In genomic region chr14:52315792-52316440, GRCm38 (mm10) we compare ENCODE assay signal across 7 mouse cellular contexts. TPM values are rescaled to one million over a fixed set of nuclear protein-coding genes. Genes with fewer than 3 reads are reported as not detected.
A peak's percentile ranks its signal among the peaks of the same experiment; 100 is the strongest.
DNase-seq lines count a peak whose midpoint lies in the region; ATAC-seq and TF ChIP-seq lines count a peak whose summit lies in the region.

No protein-coding gene starts in this region.

- H3K4me2 ChIP-seq in intestine, postnatal 0 days (replicated peaks; ENCODE audit: low read depth), result peak overlapping the region; percentile 95

- peak overlapping the region; percentile 77 for H3K4me3 ChIP-seq in intestine, postnatal 0 days (ENCODE audit: low read depth, low read length)
- H3K4me3 ChIP-seq in limb, embryonic 10.5 days, result peak overlapping the region; percentile 82
- H3K4me3 ChIP-seq in midbrain, embryonic 10.5 days, result peak overlapping the region; percentile 84

- peak; percentile 55 for ATAC-seq in intestine, postnatal 0 days

- TF ChIP-seq CTCF in intestine, postnatal 0 days (IDR thresholded peaks at IDR 0.05; ENCODE audit: low read depth), result no peak

- peak; percentile 75 to 88 for DNase-seq in adrenal gland, adult (ENCODE audit: inconsistent age in 2 of 2, low spot score in 1 of 2)
- DNase-seq in cerebellum, postnatal 4 days (ENCODE audit: low spot score in 2 of 2), result peak; percentile 61 to 70
- DNase-seq in heart, adult 11 months, result peak; percentile 98
- peak; percentile 85 for DNase-seq in limb, embryonic 10.5 days (ENCODE audit: low spot score)
- DNase-seq in midbrain, embryonic 10.5 days (ENCODE audit: low spot score), result peak; percentile 85
- DNase-seq in right cerebral cortex, postnatal 4 days, result peak; percentile 76

- peak overlapping the region; percentile 62 for H3K9ac ChIP-seq in intestine, postnatal 0 days (ENCODE audit: low read depth, low read length)

- no peaks in the 10 kb centered on the region for H3K9me3 ChIP-seq in intestine, postnatal 0 days (ENCODE audit: control insufficient read depth)
- H3K9me3 ChIP-seq in limb, embryonic 10.5 days (replicated peaks), result 0 out of 2 replicates have a peak, but pooled peaks cover 4% of the 10 kb centered on the region
- no peaks in the 10 kb centered on the region; the same call in 1 of the 2 replicates for H3K9me3 ChIP-seq in midbrain, embryonic 10.5 days (replicated peaks)

- H3K27ac ChIP-seq in intestine, postnatal 0 days (ENCODE audit: low read depth, low read length), result peak overlapping the region; percentile 46
- H3K27ac ChIP-seq in limb, embryonic 10.5 days, result peak overlapping the region; percentile 98
- H3K27ac ChIP-seq in midbrain, embryonic 10.5 days (replicated peaks), result peak overlapping the region; percentile 99

- H3K4me1 ChIP-seq in intestine, postnatal 0 days (replicated peaks; ENCODE audit: control insufficient read depth, insufficient read depth, low read length), result no peaks in the 10 kb centered on the region
- H3K4me1 ChIP-seq in limb, embryonic 10.5 days, result peaks cover 33% of the 10 kb centered on the region
- H3K4me1 ChIP-seq in midbrain, embryonic 10.5 days, result peaks cover 63% of the 10 kb centered on the region

- under 1% methylated on average over 35 of the region's 41 CpGs for WGBS in intestine, postnatal 0 days
- under 1% methylated on average over 34 of the region's 41 CpGs for WGBS in limb, embryonic 10.5 days
- WGBS in midbrain, embryonic 10.5 days, result under 1% methylated on average over 31 of the region's 41 CpGs

- H3K36me3 ChIP-seq in intestine, postnatal 0 days (ENCODE audit: control insufficient read depth, insufficient read depth), result peaks cover 9% of the 10 kb centered on the region
- peaks cover 40% of the 10 kb centered on the region for H3K36me3 ChIP-seq in limb, embryonic 10.5 days
- peaks cover 75% of the 10 kb centered on the region for H3K36me3 ChIP-seq in midbrain, embryonic 10.5 days

- no peaks in the 10 kb centered on the region for H3K27me3 ChIP-seq in intestine, postnatal 0 days (replicated peaks; ENCODE audit: control insufficient read depth, insufficient read depth, low read length)
- no peaks in the 10 kb centered on the region for H3K27me3 ChIP-seq in limb, embryonic 10.5 days (ENCODE audit: low read depth, poor library complexity, severe bottlenecking)
- no peaks in the 10 kb centered on the region for H3K27me3 ChIP-seq in midbrain, embryonic 10.5 days (ENCODE audit: low read depth, poor library complexity, severe bottlenecking)

RNA-seq across cellular contexts. Expression of gene Mettl3, which starts 11.0 kb away (rescaled TPM):
- 9.2 and 11.8 TPM in 2 replicates for polyA plus RNA-seq in intestine, postnatal 0 days (2015; fragmentation: Nextera tagmentation; extraction: Ambion mirVana)
- polyA plus RNA-seq in limb, embryonic 10.5 days (2016; fragmentation: Nextera tagmentation; extraction: Ambion mirVana), result 58.6 and 64.5 TPM in 2 replicates
- 60.5 and 63.8 TPM in 2 replicates for polyA plus RNA-seq in midbrain, embryonic 10.5 days (2016; fragmentation: Nextera tagmentation; extraction: Ambion mirVana)

RNA-seq across cellular contexts. Expression of gene Sall2, which starts 12.6 kb away (rescaled TPM):
- polyA plus RNA-seq in intestine, postnatal 0 days (2015; fragmentation: Nextera tagmentation; extraction: Ambion mirVana), result 2.4 and 2.7 TPM in 2 replicates
- polyA plus RNA-seq in limb, embryonic 10.5 days (2016; fragmentation: Nextera tagmentation; extraction: Ambion mirVana), result 30.8 and 36.1 TPM in 2 replicates
- polyA plus RNA-seq in midbrain, embryonic 10.5 days (2016; fragmentation: Nextera tagmentation; extraction: Ambion mirVana), result 82.4 and 90.2 TPM in 2 replicates

RNA-seq across cellular contexts. Expression of gene Rab2b, which starts 36.6 kb away (rescaled TPM):
- polyA plus RNA-seq in intestine, postnatal 0 days (2015; fragmentation: Nextera tagmentation; extraction: Ambion mirVana), result 6.8 and 7.8 TPM in 2 replicates
- 20.8 and 21.8 TPM in 2 replicates for polyA plus RNA-seq in limb, embryonic 10.5 days (2016; fragmentation: Nextera tagmentation; extraction: Ambion mirVana)
- 27.5 and 39.0 TPM in 2 replicates for polyA plus RNA-seq in midbrain, embryonic 10.5 days (2016; fragmentation: Nextera tagmentation; extraction: Ambion mirVana)

RNA-seq across cellular contexts. Expression of gene Tox4, which starts 37.0 kb away (rescaled TPM):
- polyA plus RNA-seq in intestine, postnatal 0 days (2015; fragmentation: Nextera tagmentation; extraction: Ambion mirVana), result 20.8 and 21.7 TPM in 2 replicates
- polyA plus RNA-seq in limb, embryonic 10.5 days (2016; fragmentation: Nextera tagmentation; extraction: Ambion mirVana), result 49.3 and 56.6 TPM in 2 replicates
- polyA plus RNA-seq in midbrain, embryonic 10.5 days (2016; fragmentation: Nextera tagmentation; extraction: Ambion mirVana), result 50.1 and 56.1 TPM in 2 replicates

RNA-seq across cellular contexts. Expression of gene Olfr1513, which starts 40.3 kb away (rescaled TPM):
- polyA plus RNA-seq in intestine, postnatal 0 days (2015; fragmentation: Nextera tagmentation; extraction: Ambion mirVana), result not detected in 2 replicates
- polyA plus RNA-seq in limb, embryonic 10.5 days (2016; fragmentation: Nextera tagmentation; extraction: Ambion mirVana), result not detected in 2 replicates
- not detected in 2 replicates for polyA plus RNA-seq in midbrain, embryonic 10.5 days (2016; fragmentation: Nextera tagmentation; extraction: Ambion mirVana)

Comparison
In these comparisons a context has a peak if more than half of its experiments do, and no peak if none do; other contexts are left out.
1. Peak in every context shown above with its lines: DNase-seq, ATAC-seq, H3K4me3 ChIP-seq and H3K27ac ChIP-seq.
2. H3K27ac ChIP-seq: peak in every context shown above with its lines; median percentile 99 in midbrain, embryonic 10.5 days; 98 in limb, embryonic 10.5 days; 46 in intestine, postnatal 0 days.